Mouse (Mus musculus) embryonic facial prominence, embryonic 12.5 days (tissue): ENCODE measurements around the gene Sema3e. TPM values are rescaled to one million over a fixed set of nuclear protein-coding genes. Genes with fewer than 3 reads are reported as not detected.

Experiments
- ATAC-seq: fragments of 200-750 bp; cut with Nextera tagmentation; 2 replicates; pipeline ENCODE4 v1.8.0; 2017; ENCODE audit not compliant: insufficient number of reproducible peaks, insufficient read depth, low FRiP score, low TSS enrichment
- H3K27ac ChIP-seq: fragments of 300-500 bp; sonication (generic); 2 replicates; pipeline ENCODE4 v1.5.1; 2016; ENCODE audit warnings: mild to moderate bottlenecking
- H3K27me3 ChIP-seq: fragments of 300-500 bp; sonication (generic); 2 replicates; pipeline ENCODE4 v1.6.1; 2016; ENCODE audit warnings: mild to moderate bottlenecking, moderate library complexity
- H3K36me3 ChIP-seq: fragments of 300-500 bp; sonication (generic); 2 replicates; pipeline ENCODE4 v1.6.1; 2016; ENCODE audit warnings: mild to moderate bottlenecking
- H3K4me1 ChIP-seq: fragments of 300-500 bp; sonication (generic); 2 replicates; pipeline ENCODE4 v1.6.1; 2016
- H3K4me2 ChIP-seq: fragments of 300-500 bp; sonication (generic); replicated peaks from 2 replicates; pipeline ENCODE4 v1.6.1; 2016; ENCODE audit warnings: mild to moderate bottlenecking, moderate library complexity
- H3K4me3 ChIP-seq: fragments of 300-500 bp; sonication (generic); 2 replicates; pipeline ENCODE4 v1.5.1; 2016; ENCODE audit warnings: mild to moderate bottlenecking
- H3K9ac ChIP-seq: fragments of 300-500 bp; sonication (generic); 2 replicates; pipeline ENCODE4 v1.6.1; 2016; ENCODE audit warnings: mild to moderate bottlenecking, moderate library complexity
- H3K9me3 ChIP-seq: fragments of 300-500 bp; sonication (generic); 2 replicates; pipeline ENCODE4 v1.6.1; 2016; ENCODE audit warnings: mild to moderate bottlenecking, moderate library complexity
- WGBS: fragments of 180-500 bp; shearing (Covaris S2); methylation state at CpG from one replicate; pipeline ENCODE4 v1.1.7; 2016; 5-methylcytosine and 5-hydroxymethylcytosine counted together
- polyA plus RNA-seq: library from polyadenylated mRNA; unstranded; fragments of >200 nt; fragmentation: Nextera tagmentation; extraction: Ambion mirVana; gene quantifications from 2 replicates; pipeline ENCODE4 v1.2.1, GENCODE M21; 2016

Gene Sema3e
- polyA plus RNA-seq, 1 experiment from 2014 or later = 3.2 TPM

DNA sequence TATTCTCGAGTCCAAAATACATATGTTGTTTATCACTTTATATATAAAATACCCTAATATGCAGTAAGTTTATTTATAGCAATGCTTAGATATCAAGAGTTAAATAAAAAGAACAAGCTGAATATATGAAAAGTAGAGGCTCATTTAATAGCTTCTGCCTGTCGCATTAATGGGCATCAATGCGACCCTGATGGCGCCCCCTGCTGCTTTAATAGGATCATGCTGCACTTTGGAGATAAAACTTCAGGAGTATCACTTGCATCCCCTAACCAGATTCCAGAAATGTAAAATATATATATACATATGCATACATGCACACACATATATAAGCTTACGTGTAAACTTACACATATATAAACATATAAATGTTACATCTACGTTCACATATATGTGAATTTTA lies 199.4 kb downstream of the Sema3e start:
- H3K27me3 ChIP-seq = no peaks in the 10 kb centered on the region
- ATAC-seq = no peak
- no peak overlapping the region for H3K9ac ChIP-seq
- no peaks in the 10 kb centered on the region for H3K4me1 ChIP-seq
- WGBS = 87% methylated on average over 6 of the region's 6 CpGs
- H3K4me3 ChIP-seq = no peak overlapping the region
- no peak overlapping the region for H3K4me2 ChIP-seq
- H3K27ac ChIP-seq = no peak overlapping the region
- no peaks in the 10 kb centered on the region for H3K36me3 ChIP-seq
- H3K9me3 ChIP-seq = no peaks in the 10 kb centered on the region

DNA sequence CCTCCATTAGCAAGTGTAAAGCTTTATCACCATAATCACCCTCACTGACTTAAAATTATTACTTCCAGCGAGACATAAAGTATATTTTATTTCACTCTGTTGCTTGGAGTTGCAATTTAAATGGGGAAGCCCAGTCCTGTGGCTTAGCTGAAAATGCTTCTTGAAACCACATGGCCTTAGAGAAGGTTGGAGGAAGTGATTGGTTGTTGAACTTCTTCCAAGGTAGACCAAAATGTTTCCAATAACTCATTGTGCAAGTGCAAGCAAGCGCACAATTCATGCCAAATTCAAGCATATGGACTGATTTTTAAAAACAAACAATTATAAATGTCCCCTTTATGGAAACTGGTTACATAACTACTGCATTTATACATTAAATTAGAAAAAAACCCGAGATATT lies 206.0 kb downstream of the Sema3e start:
- no peaks in the 10 kb centered on the region for H3K27me3 ChIP-seq
- no peak for ATAC-seq
- no peaks in the 10 kb centered on the region for H3K36me3 ChIP-seq
- H3K4me2 ChIP-seq = no peak overlapping the region
- H3K9me3 ChIP-seq = no peaks in the 10 kb centered on the region
- WGBS = 69% methylated on average over 3 of the region's 3 CpGs
- H3K4me1 ChIP-seq = no peaks in the 10 kb centered on the region
- H3K27ac ChIP-seq = no peak overlapping the region
- no peak overlapping the region for H3K9ac ChIP-seq
- H3K4me3 ChIP-seq = no peak overlapping the region

DNA sequence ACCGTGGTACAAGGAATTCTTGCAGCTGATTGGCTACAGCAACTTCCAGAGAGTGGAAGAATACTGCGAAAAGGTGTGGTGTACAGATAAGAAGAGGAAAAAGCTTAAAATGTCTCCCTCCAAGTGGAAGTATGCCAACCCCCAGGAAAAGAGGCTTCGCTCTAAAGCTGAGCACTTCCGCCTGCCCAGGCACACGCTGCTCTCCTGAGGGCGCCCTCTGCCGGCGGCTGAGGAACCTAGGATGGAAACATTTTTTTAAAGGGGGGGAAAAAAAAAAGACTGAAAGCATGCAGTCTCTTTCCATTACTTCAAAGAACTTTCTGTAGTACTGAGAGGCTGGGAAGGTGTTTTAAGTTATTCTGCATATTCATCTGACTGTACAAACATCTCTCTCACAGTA lies 227.5 kb downstream of the Sema3e start:
- H3K9ac ChIP-seq = no peak overlapping the region
- H3K27ac ChIP-seq = no peak overlapping the region
- H3K36me3 ChIP-seq = no peaks in the 10 kb centered on the region
- ATAC-seq = no peak
- no peak overlapping the region for H3K4me2 ChIP-seq
- no peaks in the 10 kb centered on the region for H3K27me3 ChIP-seq
- no peak overlapping the region for H3K4me3 ChIP-seq
- no peaks in the 10 kb centered on the region for H3K4me1 ChIP-seq
- H3K9me3 ChIP-seq = no peaks in the 10 kb centered on the region
- 42% methylated on average over 8 of the region's 8 CpGs for WGBS

DNA sequence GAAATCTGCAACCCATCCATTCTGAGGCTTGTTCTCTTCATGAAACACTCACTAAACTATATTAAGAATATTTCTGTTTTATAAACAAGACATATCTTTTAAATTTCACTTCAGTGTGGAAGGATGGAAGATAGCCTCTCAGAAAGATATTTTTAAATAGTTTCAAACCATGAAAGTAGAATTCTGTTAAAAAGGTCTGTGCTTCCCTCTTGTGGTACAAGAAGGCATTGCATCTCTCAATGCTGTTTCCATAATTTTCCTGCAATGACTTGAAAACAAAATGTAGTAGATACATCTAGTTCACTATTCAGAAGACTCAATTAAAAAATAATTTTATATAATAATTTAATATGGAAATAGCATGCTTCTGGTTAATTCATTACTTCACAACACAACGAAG lies 228.3 kb downstream of the Sema3e start:
- Histone ChIP-seq H3K36me3 (no peaks in the 10 kb centered on the region), H3K27ac (no peak overlapping the region), H3K4me3 (no peak overlapping the region), H3K9ac (no peak overlapping the region), H3K4me1 (no peaks in the 10 kb centered on the region), H3K27me3 (no peaks in the 10 kb centered on the region), H3K9me3 (no peaks in the 10 kb centered on the region), H3K4me2 (no peak overlapping the region)
- 78% methylated on average over 1 of the region's 1 CpGs for WGBS
- no peak for ATAC-seq

DNA sequence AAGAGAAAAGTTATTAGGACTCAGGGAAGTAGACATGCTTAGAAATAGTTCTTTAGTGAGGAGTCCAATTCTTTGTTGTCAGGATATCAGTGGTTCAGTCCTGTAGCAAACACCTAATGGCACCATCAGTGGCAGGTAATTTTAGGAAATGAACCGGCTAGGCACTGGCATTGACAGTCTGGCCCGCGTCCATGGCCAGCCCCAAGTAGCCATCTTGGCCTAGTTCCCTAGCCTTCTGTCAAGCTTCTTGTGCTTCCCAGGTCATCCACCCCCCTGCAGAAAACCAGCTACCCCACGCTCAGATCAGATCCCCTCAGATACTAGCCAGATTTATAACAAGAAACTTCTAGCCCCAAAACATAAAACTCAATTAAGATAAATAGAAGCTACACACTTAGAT lies 235.1 kb downstream of the Sema3e start:
- no peaks in the 10 kb centered on the region for H3K4me1 ChIP-seq
- no peaks in the 10 kb centered on the region for H3K27me3 ChIP-seq
- 0 out of 2 replicates have a peak, but pooled peaks cover 5% of the 10 kb centered on the region for H3K9me3 ChIP-seq
- no peak overlapping the region for H3K4me3 ChIP-seq
- 93% methylated on average over 4 of the region's 4 CpGs for WGBS
- H3K4me2 ChIP-seq = no peak overlapping the region
- ATAC-seq = no peak
- H3K9ac ChIP-seq = no peak overlapping the region
- H3K36me3 ChIP-seq = no peaks in the 10 kb centered on the region
- no peak overlapping the region for H3K27ac ChIP-seq

DNA sequence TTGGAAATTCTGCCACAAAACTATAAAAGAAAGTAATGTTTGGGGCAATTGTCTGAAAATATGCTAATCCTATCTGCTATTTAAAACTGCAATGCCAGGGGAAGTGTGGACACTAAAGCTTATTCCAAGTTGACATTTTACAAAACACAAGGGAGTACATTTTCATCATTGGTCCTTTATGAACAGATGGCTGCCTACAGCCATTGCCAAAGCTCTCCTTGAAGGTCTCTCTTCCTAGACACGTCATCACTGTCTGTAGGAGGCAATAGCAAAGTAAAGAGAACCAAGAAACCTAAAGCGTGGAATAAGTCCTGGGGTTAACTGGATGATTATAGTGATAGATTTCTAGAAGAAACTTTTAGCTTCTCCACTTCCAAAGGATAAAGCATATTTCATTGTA lies 242.3 kb downstream of the Sema3e start:
- no peak overlapping the region for H3K27ac ChIP-seq

More for the DNA sequence above, 242.3 kb downstream of the Sema3e start:
- Histone ChIP-seq H3K4me3 (no peak overlapping the region), H3K9ac (no peak overlapping the region), H3K36me3 (no peaks in the 10 kb centered on the region), H3K27me3 (no peaks in the 10 kb centered on the region), H3K9me3 (no peaks in the 10 kb centered on the region), H3K4me2 (no peak overlapping the region), H3K4me1 (no peaks in the 10 kb centered on the region)
- WGBS = 75% methylated on average over 2 of the region's 2 CpGs
- ATAC-seq = no peak

Other genes starting within 250 kb of the Sema3e start
- gene Speer3, start 233.7 kb upstream of the Sema3e start, polyA plus RNA-seq = not detected in 2 replicates